Comparison of ENCODE assay signal across 7 mouse cellular contexts in genomic region chr14:30653943-30654659, GRCm38 (mm10). TPM values are rescaled to one million over a fixed set of nuclear protein-coding genes. Genes with fewer than 3 reads are reported as not detected.
DNase-seq lines count a peak whose midpoint lies in the region; ATAC-seq lines count a peak whose summit lies in the region.

Gene Rft1, plus strand, starts transcription at chr14:30654360.

- peak within 1 kb of the TSS; percentile 89 for H3K27ac ChIP-seq in intestine, embryonic 16.5 days (ENCODE audit: low read length)
- peak within 1 kb of the TSS; percentile 62 for H3K27ac ChIP-seq in midbrain, embryonic 11.5 days (ENCODE audit: low read depth, low read length)

- H3K36me3 ChIP-seq in intestine, embryonic 16.5 days (ENCODE audit: control insufficient read depth, insufficient read depth, low read length) = no peaks in the 10 kb centered on the region
- H3K36me3 ChIP-seq in midbrain, embryonic 11.5 days (ENCODE audit: control insufficient read depth, insufficient read depth, low read length) = no peaks in the 10 kb centered on the region

- DNase-seq in adrenal gland, adult 8-10 months = peak; percentile 94
- DNase-seq in embryo, embryonic 9.5 days (ENCODE audit: extremely low spot score) = peak; percentile 99
- peak; percentile 99 for DNase-seq in gastrocnemius, postnatal 4 days (ENCODE audit: low spot score in 2 of 2)
- DNase-seq in left cerebral cortex, postnatal 36 days (ENCODE audit: low spot score in 2 of 2) = peak; percentile 98
- DNase-seq in midbrain, embryonic 11.5 days (ENCODE audit: low spot score, missing footprints) = peak; percentile 100
- peak; percentile 93 for DNase-seq in skeletal muscle tissue, adult 2 months (ENCODE audit: low read depth, low spot score)

- H3K4me1 ChIP-seq in intestine, embryonic 16.5 days (ENCODE audit: control insufficient read depth, insufficient read depth, low read length) = peaks cover 5% of the 10 kb centered on the region
- H3K4me1 ChIP-seq in midbrain, embryonic 11.5 days (ENCODE audit: control insufficient read depth, insufficient read depth, low read length) = no peaks in the 10 kb centered on the region

- peak within 1 kb of the TSS; percentile 73 for H3K4me2 ChIP-seq in intestine, embryonic 16.5 days (ENCODE audit: low read depth, low read length)
- peak within 1 kb of the TSS; percentile 54 for H3K4me2 ChIP-seq in midbrain, embryonic 11.5 days

- intact Hi-C loops in left cerebral cortex, postnatal 36 days (cut with DNase I) = no loop called here

- H3K9me3 ChIP-seq in intestine, embryonic 16.5 days (ENCODE audit: control insufficient read depth, low read length) = no peaks in the 10 kb centered on the region
- H3K9me3 ChIP-seq in midbrain, embryonic 11.5 days (ENCODE audit: control insufficient read depth, low read length) = no peaks in the 10 kb centered on the region

- peak within 1 kb of the TSS; percentile 94 for H3K4me3 ChIP-seq in intestine, embryonic 16.5 days (ENCODE audit: low read length)
- H3K4me3 ChIP-seq in midbrain, embryonic 11.5 days (ENCODE audit: low read depth, low read length) = peak within 1 kb of the TSS; percentile 84

- H3K9ac ChIP-seq in intestine, embryonic 16.5 days (ENCODE audit: low read depth, low read length) = peak within 1 kb of the TSS; percentile 100
- peak within 1 kb of the TSS; percentile 98 for H3K9ac ChIP-seq in midbrain, embryonic 11.5 days (ENCODE audit: low read length)

- 2% methylated on average over 38 of the region's 38 CpGs for WGBS in intestine, embryonic 16.5 days
- WGBS in midbrain, embryonic 11.5 days = 2% methylated on average over 38 of the region's 38 CpGs

- ATAC-seq in intestine, embryonic 16.5 days = peak; percentile 94
- ATAC-seq in midbrain, embryonic 11.5 days (ENCODE audit: low FRiP score) = peak; percentile 95

- no peaks in the 10 kb centered on the region for H3K27me3 ChIP-seq in intestine, embryonic 16.5 days (replicated peaks; ENCODE audit: control insufficient read depth, insufficient read depth, low read length)
- H3K27me3 ChIP-seq in midbrain, embryonic 11.5 days (ENCODE audit: control insufficient read depth, insufficient read depth, low read length) = no peaks in the 10 kb centered on the region

RNA-seq across cellular contexts. Expression of gene Rft1, which starts in this region (rescaled TPM):
- total RNA-seq in adrenal gland, adult 8-10 months (2022) = 10 to 100 TPM; 31.0 to 39.7 (median 33.2) TPM
- 10 to 100 TPM; 10.6 to 11.0 TPM for total RNA-seq in gastrocnemius, postnatal 4 days (2021)
- 13.3 and 14.7 TPM in 2 replicates for polyA plus RNA-seq in intestine, embryonic 16.5 days (2015; fragmentation: Nextera tagmentation; extraction: Ambion mirVana)
- 10 to 100 TPM; 12.6 to 12.9 TPM for total RNA-seq in left cerebral cortex, postnatal 36 days (2021)
- 11.0 and 12.3 TPM in 2 replicates for polyA plus RNA-seq in midbrain, embryonic 11.5 days (2014; fragmentation: Nextera tagmentation; extraction: Ambion mirVana)

Comparison
In these comparisons a context has a peak if more than half of its experiments do, and no peak if none do; other contexts are left out.
1. Peak in every context shown above with its lines: DNase-seq, ATAC-seq, H3K4me3 ChIP-seq and H3K27ac ChIP-seq.